Mouse (Mus musculus) B cell, adult 2 months (primary cell): Measurements from ENCODE around the gene Rela.

Experiments
- DNase-seq, 2 experiments: peaks; one replicate each; pipeline ENCODE4 v3.0.0; 2022

Gene Rela

GRCm38 (mm10) chr19:5637069-5638047, at the start of gene Rela:
Gene Rela, plus strand, starts transcription at chr19:5637483.
- DNase-seq: peak; percentile 87 to 91

GRCm38 (mm10) chr19:5589159-5589558, 48.1 kb upstream of the Rela start:
- no peak for DNase-seq

- no peak for DNase-seq
These were observed 45.4 kb upstream of the Rela start for GRCm38 (mm10) chr19:5591888-5592287.

GRCm38 (mm10) chr19:5599224-5599623, 38.1 kb upstream of the Rela start:
- DNase-seq: no peak

GRCm38 (mm10) chr19:5601752-5602541, 35.3 kb upstream of the Rela start, which contains the start of gene Rnaseh2c:
Gene Rnaseh2c, plus strand, starts transcription at chr19:5601873.
- peak; percentile 75 to 78 for DNase-seq

GRCm38 (mm10) chr19:5603664-5604063, 33.6 kb upstream of the Rela start:
- no peak for DNase-seq

- DNase-seq: no peak
These were observed 32.2 kb upstream of the Rela start for GRCm38 (mm10) chr19:5605126-5605525.

- no peak for DNase-seq
These were observed 31.1 kb upstream of the Rela start for GRCm38 (mm10) chr19:5606196-5606595.

- no peak for DNase-seq
These were observed 29.4 kb upstream of the Rela start for GRCm38 (mm10) chr19:5607705-5608410.

- no peak for DNase-seq
These were observed 28.6 kb upstream of the Rela start for GRCm38 (mm10) chr19:5608707-5609106.

GRCm38 (mm10) chr19:5609171-5609546, 28.1 kb upstream of the Rela start:
- no peak for DNase-seq

- DNase-seq: peak; percentile 94 to 96
These were observed 27.5 kb upstream of the Rela start, which contains the start of gene Kat5 for GRCm38 (mm10) chr19:5609547-5610404. Gene Kat5, minus strand, starts transcription at chr19:5610237.

GRCm38 (mm10) chr19:5611973-5612372, 25.3 kb upstream of the Rela start:
- DNase-seq: peak; percentile 53 to 58

- DNase-seq: no peak
These were observed 24.4 kb upstream of the Rela start for GRCm38 (mm10) chr19:5612762-5613411.

- no peak for DNase-seq
These were observed 22.3 kb upstream of the Rela start for GRCm38 (mm10) chr19:5614953-5615352.

GRCm38 (mm10) chr19:5620007-5620406, 17.3 kb upstream of the Rela start:
- DNase-seq: no peak

- DNase-seq: no peak
These were observed 15.4 kb upstream of the Rela start for GRCm38 (mm10) chr19:5621884-5622283.

- no peak for DNase-seq
These were observed 12.0 kb upstream of the Rela start for GRCm38 (mm10) chr19:5625311-5625710.

GRCm38 (mm10) chr19:5629907-5630306, 7.4 kb upstream of the Rela start:
- no peak for DNase-seq

- no peak for DNase-seq
These were observed 5.2 kb upstream of the Rela start for GRCm38 (mm10) chr19:5632120-5632519.

GRCm38 (mm10) chr19:5636036-5636570, 1.2 kb upstream of the Rela start:
- no peak for DNase-seq
